Mouse (Mus musculus) cerebellum, adult 18-20 months (tissue): ENCODE measurements around the gene Hsd17b1.

Source experiments
- DNase-seq, 2 experiments: peaks; one replicate each; pipeline ENCODE4 v3.0.0; 2021

Gene Hsd17b1

GRCm38 (mm10) chr11:101061049-101061448 is 17.2 kb upstream of the Hsd17b1 start:
- DNase-seq, result no peak

- no peak for DNase-seq
These were observed 15.9 kb upstream of the Hsd17b1 start for GRCm38 (mm10) chr11:101062165-101062884.

DNA sequence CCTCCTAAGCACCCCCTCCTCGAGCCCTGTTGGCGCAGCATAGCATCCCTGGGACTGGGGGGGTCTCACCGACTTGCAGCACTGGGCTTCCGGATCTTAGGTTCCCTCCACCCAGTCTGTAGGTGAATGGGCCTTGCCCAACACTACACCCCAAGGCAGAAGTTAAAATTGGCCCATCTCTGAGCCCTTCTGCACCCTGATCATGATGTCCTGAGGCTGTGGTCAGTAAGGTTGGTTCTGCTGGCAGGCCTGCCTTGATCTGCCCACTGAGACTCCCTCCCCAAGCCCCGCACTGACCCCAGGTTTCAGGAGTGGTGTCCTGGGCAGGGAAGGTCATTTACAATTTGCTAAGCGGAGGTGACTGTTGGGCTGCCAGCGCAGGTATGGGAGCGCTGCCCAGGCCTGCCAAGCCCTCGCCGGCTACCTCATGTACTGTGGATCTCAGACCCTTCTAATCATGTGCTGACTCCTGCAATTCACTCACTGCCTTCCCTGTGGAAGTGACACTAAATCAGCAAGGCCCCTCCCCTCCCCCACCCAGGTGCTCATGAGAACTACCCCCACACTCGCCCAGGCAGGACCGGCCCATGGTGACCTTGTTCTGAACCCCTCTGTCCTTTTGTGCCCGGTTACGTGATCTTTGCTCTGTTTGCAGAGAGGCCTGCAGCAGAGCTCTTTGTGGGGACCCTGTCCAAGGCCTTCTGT is 15.1 kb upstream of the Hsd17b1 start:
- DNase-seq, result no peak

DNA sequence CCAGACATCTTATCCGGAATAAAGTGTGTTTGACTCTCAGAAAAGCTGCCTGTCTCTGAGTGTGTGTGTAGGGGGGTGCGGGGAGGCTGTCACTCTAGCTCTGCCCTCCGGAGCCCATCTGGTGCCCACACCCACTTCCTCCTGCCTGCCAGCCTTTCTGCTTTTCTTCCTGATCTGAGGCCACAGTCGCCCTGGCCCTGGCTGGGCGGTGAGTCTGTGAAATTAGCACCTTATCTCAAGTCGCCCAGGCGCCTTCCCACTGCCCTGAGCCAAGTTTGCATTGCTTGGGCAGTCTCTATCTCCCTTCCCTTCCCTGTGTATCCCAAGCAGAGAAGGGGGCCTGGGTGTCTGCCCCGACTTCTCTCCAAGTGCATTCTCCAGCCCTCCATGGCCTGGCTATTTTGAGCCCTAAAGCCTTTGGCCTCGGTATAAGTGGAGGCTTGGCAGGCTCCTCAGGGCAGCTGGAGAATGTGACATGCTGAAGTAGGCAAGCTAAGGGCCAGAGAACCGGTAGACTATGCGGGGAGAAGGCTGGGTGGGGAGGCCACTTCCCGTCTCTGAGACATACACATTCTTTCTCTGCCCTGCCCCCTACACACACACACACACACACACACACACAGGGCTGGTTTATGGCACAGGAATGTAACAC is 14.4 kb upstream of the Hsd17b1 start:
- peak; percentile 65 to 70 for DNase-seq

GRCm38 (mm10) chr11:101064462-101064861 is 13.7 kb upstream of the Hsd17b1 start:
- DNase-seq, result no peak

GRCm38 (mm10) chr11:101065002-101065401 is 13.2 kb upstream of the Hsd17b1 start:
- DNase-seq, result no peak

GRCm38 (mm10) chr11:101066549-101067412 is 11.4 kb upstream of the Hsd17b1 start:
- DNase-seq, result peak; percentile 88 to 90

GRCm38 (mm10) chr11:101069391-101070188 is 8.6 kb upstream of the Hsd17b1 start, which contains the start of gene Naglu:
Gene Naglu, plus strand, starts transcription at chr11:101070012.
- peak; percentile 96 to 99 for DNase-seq

- DNase-seq, result no peak
These were observed 8.1 kb upstream of the Hsd17b1 start for GRCm38 (mm10) chr11:101070189-101070527.

- no peak for DNase-seq
These were observed 7.2 kb upstream of the Hsd17b1 start for GRCm38 (mm10) chr11:101070987-101071386.

GRCm38 (mm10) chr11:101071810-101072428 is 6.3 kb upstream of the Hsd17b1 start:
- DNase-seq, result no peak

DNA sequence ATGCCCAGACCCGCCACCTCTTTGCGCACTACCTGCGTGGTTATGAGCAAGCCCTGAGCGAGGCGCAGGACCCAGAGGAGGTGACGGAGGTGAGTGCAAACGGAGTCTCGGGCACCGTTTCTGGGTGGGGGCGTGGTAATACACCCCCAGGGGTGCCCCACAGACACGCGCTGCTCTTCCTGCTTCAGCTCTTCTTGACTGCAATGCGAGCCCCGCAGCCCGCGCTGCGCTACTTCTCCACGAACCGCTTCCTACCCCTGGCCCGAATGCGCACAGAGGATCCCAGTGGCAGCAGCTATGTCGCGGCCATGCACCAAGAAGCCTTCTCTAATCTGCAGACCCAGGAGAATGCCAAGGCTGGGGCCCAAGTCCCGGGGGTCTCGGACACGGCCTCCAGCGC is 1.5 kb downstream of the Hsd17b1 start:
- no peak for DNase-seq

DNA sequence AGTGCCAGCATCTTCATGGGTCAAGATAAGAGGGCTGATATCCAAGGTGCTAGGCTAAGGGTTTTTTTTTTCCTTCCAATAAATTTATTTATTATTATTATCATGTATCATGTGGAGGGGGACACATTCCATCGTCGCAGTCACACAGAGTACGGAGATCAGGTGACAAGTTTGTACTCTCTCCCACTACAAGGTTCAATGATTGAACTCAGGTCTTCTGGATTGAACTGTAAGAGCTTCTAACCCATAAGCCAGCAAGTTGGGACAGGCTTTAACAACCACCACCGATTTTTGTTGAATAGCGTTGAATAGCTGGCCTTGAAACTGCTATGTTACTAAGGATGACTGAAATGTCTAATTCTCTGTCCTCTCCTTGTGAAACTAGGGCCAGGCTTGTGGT is 2.2 kb downstream of the Hsd17b1 start:
- DNase-seq, result no peak

DNA sequence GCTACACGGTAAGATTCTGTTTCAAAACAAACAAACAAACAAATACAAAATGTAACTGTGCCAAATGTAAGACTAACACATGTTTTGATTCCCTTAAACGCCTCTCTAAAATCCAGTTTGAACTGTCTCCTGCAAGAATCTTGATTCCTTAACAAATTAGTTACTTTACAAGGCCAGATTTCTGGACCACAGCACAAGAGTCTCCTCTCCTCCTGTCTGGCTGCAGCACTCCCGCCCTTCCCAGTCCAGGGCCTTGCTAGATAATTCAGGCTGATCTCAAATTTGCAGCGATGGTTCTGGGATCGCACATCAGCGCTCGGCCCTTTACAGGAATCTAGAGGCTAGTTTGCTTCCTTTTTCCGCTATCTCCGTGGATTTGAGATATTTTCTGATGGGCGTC is 3.4 kb downstream of the Hsd17b1 start:
- DNase-seq, result no peak

DNA sequence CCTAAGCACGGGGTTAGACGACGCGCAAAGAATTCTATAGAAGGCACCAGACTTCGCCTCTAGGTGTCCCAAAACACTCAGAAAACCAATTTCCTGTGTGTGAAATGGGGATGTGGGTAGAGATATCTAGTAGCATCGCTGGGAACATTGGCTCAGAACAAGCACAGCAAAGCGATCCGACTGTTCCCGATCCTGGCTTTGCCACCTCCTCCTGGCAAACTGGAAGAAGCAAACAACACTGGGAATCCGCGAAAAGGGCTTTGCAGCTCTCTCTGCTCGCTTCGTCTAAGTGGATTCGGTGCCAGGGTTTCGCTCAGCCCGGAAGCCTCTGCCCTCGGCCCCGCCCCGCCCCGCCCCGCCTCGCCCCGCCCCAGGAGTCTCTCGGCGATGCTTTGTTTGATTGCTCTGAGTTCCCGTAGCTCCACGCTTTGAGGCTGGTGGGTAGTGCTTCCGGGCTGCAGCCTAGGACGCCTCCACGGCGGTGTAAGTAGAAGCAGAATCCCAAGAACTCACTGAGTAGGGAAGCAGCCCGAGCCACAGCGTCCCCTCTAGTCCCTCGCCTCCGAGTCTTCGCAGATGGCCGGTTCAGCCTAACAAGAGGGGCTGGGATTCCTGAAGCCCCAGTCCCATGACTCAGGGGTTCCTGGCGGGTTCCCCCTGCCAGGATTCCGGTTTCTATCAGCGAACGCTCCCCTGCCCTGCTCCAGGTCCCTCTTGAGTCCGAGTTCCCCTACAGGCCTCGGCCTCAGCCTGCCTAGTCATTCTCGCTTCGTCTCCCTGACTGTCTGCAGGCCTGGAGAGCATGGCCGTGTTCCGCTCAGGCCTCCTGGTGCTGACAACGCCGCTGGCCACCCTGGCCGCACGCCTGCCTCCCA is 4.2 kb downstream of the Hsd17b1 start, which contains the start of gene Coasy:
Gene Coasy (plus strand): TSS at position 358 of the 875 bp plus-strand sequence.
- DNase-seq, result peak; percentile 88 to 90

DNA sequence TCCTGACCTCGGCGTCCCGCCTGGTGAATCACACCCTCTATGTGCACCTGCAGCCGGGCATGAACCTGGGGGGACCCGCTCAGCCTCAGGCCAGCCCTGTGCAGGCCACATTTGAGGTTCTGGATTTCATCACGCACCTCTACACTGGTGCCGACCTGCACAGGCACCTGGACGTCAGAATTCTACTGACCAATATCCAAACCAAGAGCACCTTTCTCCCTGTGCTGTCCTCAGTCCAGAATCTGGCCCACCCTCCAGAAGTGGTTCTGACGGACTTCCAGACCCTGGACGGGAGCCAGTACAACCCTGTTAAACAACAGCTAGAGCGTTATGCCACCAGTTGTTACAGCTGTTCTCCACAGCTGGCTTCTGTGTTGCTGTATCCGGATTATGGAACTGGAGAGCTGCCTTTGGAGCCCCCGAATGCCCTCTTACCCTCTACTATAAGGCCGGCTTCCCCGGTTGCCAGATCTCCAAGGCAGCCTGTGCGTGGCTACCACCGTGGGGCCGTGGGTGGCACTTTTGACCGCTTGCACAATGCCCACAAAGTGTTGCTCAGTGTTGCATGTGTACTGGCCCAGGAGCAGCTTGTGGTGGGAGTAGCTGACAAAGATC is 5.0 kb downstream of the Hsd17b1 start:
- no peak for DNase-seq

- no peak for DNase-seq
These were observed 6.0 kb downstream of the Hsd17b1 start for GRCm38 (mm10) chr11:101084246-101084645.

GRCm38 (mm10) chr11:101084811-101085210 is 6.6 kb downstream of the Hsd17b1 start:
- no peak for DNase-seq

- DNase-seq, result no peak
These were observed 7.6 kb downstream of the Hsd17b1 start for GRCm38 (mm10) chr11:101085617-101086322.
